Mouse (Mus musculus): ENCODE results near the gene Daam1. TPM values are rescaled to one million over a fixed set of nuclear protein-coding genes. Genes with fewer than 3 reads are reported as not detected.

Daam1 gene
- polyA plus RNA-seq, 1 experiment from 2014 or later, result 17.6 TPM

- WGBS, result 93% methylated on average over 6 of the region's 6 CpGs
- Histone ChIP-seq H3K36me3 (ENCODE audit: poor library complexity, severe bottlenecking) (peaks cover 91% of the 10 kb centered on the region), H3K4me2 (no peak overlapping the region), H3K27me3 (no peaks in the 10 kb centered on the region), H3K9me3 (replicated peaks) (no peaks in the 10 kb centered on the region), H3K9ac (no peak overlapping the region), H3K27ac (no peak overlapping the region), H3K4me1 (peaks cover 9% of the 10 kb centered on the region), H3K4me3 (no peak overlapping the region)
- no peak for ATAC-seq
Measured at GRCm38 (mm10) chr12:71948972-71949371, 118.1 kb downstream of the Daam1 start.

- Histone ChIP-seq H3K4me2 (no peak overlapping the region), H3K36me3 (ENCODE audit: poor library complexity, severe bottlenecking) (peaks cover 84% of the 10 kb centered on the region), H3K27ac (no peak overlapping the region), H3K4me3 (no peak overlapping the region), H3K9me3 (replicated peaks) (no peaks in the 10 kb centered on the region), H3K27me3 (no peaks in the 10 kb centered on the region), H3K9ac (no peak overlapping the region), H3K4me1 (peaks cover 16% of the 10 kb centered on the region)
- no peak for ATAC-seq
- 87% methylated on average over 6 of the region's 6 CpGs for WGBS
Measured at GRCm38 (mm10) chr12:71949606-71950005, 118.7 kb downstream of the Daam1 start.

GRCm38 (mm10) chr12:71950095-71950877 lies 119.4 kb downstream of the Daam1 start:
- Histone ChIP-seq H3K4me1 (peaks cover 16% of the 10 kb centered on the region), H3K9me3 (replicated peaks) (no peaks in the 10 kb centered on the region), H3K4me3 (no peak overlapping the region), H3K27ac (no peak overlapping the region), H3K4me2 (no peak overlapping the region), H3K27me3 (no peaks in the 10 kb centered on the region), H3K36me3 (ENCODE audit: poor library complexity, severe bottlenecking) (peaks cover 79% of the 10 kb centered on the region), H3K9ac (no peak overlapping the region)
- WGBS, result 91% methylated on average over 13 of the region's 13 CpGs
- no peak for ATAC-seq

GRCm38 (mm10) chr12:71954180-71954935 lies 123.5 kb downstream of the Daam1 start:
- 0 out of 2 replicates have a peak, but pooled peaks have one; percentile 28 for ATAC-seq
- Histone ChIP-seq H3K9ac (no peak overlapping the region), H3K36me3 (ENCODE audit: poor library complexity, severe bottlenecking) (peaks cover 41% of the 10 kb centered on the region), H3K27ac (peak overlapping the region; percentile 31; the same call in 1 of the 2 replicates), H3K4me1 (peaks cover 43% of the 10 kb centered on the region), H3K27me3 (no peaks in the 10 kb centered on the region), H3K9me3 (replicated peaks) (no peaks in the 10 kb centered on the region), H3K4me2 (no peak overlapping the region), H3K4me3 (no peak overlapping the region)
- WGBS, result 62% methylated on average over 5 of the region's 5 CpGs

- 33% methylated on average over 6 of the region's 6 CpGs for WGBS
- Histone ChIP-seq H3K27me3 (no peaks in the 10 kb centered on the region), H3K9me3 (replicated peaks) (no peaks in the 10 kb centered on the region), H3K9ac (no peak overlapping the region), H3K4me2 (no peak overlapping the region), H3K36me3 (ENCODE audit: poor library complexity, severe bottlenecking) (peaks cover 44% of the 10 kb centered on the region), H3K27ac (0 out of 2 replicates have a peak overlapping the region, but pooled peaks have one; percentile 6), H3K4me3 (no peak overlapping the region), H3K4me1 (peaks cover 48% of the 10 kb centered on the region)
- ATAC-seq, result peak; percentile 75
Measured at GRCm38 (mm10) chr12:71956980-71957379, 126.1 kb downstream of the Daam1 start.

- Histone ChIP-seq H3K9me3 (replicated peaks) (no peaks in the 10 kb centered on the region), H3K36me3 (ENCODE audit: poor library complexity, severe bottlenecking) (peaks cover 44% of the 10 kb centered on the region), H3K27me3 (no peaks in the 10 kb centered on the region), H3K4me3 (no peak overlapping the region), H3K4me2 (no peak overlapping the region), H3K27ac (no peak overlapping the region; the same call in 1 of the 2 replicates), H3K9ac (no peak overlapping the region), H3K4me1 (peaks cover 48% of the 10 kb centered on the region)
- ATAC-seq, result peak; percentile 52
- 52% methylated on average over 5 of the region's 5 CpGs for WGBS
Measured at GRCm38 (mm10) chr12:71957496-71957895, 126.6 kb downstream of the Daam1 start.

DNA sequence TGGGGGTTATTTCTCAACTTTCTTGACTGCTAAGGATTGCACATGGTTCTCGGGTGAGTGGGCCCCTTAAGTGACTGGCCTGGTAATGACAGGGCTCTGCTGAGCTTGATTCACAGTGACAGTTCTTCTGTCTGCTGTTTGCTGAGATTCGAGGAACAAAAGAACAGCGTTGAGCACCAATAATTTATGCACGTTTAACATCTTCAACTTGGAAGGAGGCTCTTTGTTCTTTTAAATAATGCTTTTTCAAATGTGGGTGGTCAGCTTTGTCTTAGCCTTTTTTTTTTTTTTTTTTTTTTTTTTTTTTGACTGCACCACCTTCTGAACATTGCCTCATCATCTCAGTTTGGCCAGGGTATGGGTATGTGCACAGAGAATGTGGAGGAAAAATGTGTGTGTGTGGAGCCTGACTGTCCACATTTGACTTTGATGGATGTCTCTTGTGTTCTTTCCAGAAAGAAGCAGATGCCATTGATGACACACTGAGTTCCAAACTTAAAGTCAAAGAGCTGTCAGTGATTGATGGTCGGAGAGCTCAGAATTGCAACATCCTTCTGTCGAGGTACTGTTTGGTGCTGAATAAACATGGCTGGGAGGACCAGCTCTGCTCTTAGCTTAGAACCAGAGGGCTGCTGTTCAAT lies 128.6 kb downstream of the Daam1 start:
- ATAC-seq, result peak; percentile 52; the same call in 1 of the 2 replicates
- 27% methylated on average over 6 of the region's 6 CpGs for WGBS
- no peak overlapping the region for H3K4me2 ChIP-seq
- H3K27me3 ChIP-seq, result no peaks in the 10 kb centered on the region
- peak overlapping the region; percentile 52 for H3K27ac ChIP-seq
- no peak overlapping the region for H3K9ac ChIP-seq
- no peaks in the 10 kb centered on the region for H3K9me3 ChIP-seq (replicated peaks)
- peaks cover 36% of the 10 kb centered on the region for H3K36me3 ChIP-seq (ENCODE audit: poor library complexity, severe bottlenecking)
- peaks cover 34% of the 10 kb centered on the region for H3K4me1 ChIP-seq
- no peak overlapping the region for H3K4me3 ChIP-seq

GRCm38 (mm10) chr12:71961671-71962070 lies 130.8 kb downstream of the Daam1 start:
- H3K36me3 ChIP-seq (ENCODE audit: poor library complexity, severe bottlenecking), result peaks cover 34% of the 10 kb centered on the region
- peaks cover 29% of the 10 kb centered on the region for H3K4me1 ChIP-seq
- no peaks in the 10 kb centered on the region for H3K9me3 ChIP-seq (replicated peaks)
- no peak overlapping the region for H3K4me2 ChIP-seq
- no peak overlapping the region for H3K27ac ChIP-seq
- 98% methylated on average over 3 of the region's 3 CpGs for WGBS
- H3K27me3 ChIP-seq, result no peaks in the 10 kb centered on the region
- H3K9ac ChIP-seq, result no peak overlapping the region
- H3K4me3 ChIP-seq, result no peak overlapping the region
- ATAC-seq, result no peak

- 67% methylated on average over 4 of the region's 4 CpGs for WGBS
- Histone ChIP-seq H3K27me3 (no peaks in the 10 kb centered on the region), H3K9ac (no peak overlapping the region), H3K36me3 (ENCODE audit: poor library complexity, severe bottlenecking) (peaks cover 34% of the 10 kb centered on the region), H3K27ac (no peak overlapping the region), H3K4me1 (peaks cover 21% of the 10 kb centered on the region), H3K4me3 (no peak overlapping the region), H3K9me3 (replicated peaks) (no peaks in the 10 kb centered on the region), H3K4me2 (no peak overlapping the region)
- no peak for ATAC-seq
Measured at GRCm38 (mm10) chr12:71962616-71963015, 131.7 kb downstream of the Daam1 start.

- Histone ChIP-seq H3K9me3 (replicated peaks) (no peaks in the 10 kb centered on the region), H3K4me2 (no peak overlapping the region), H3K27ac (no peak overlapping the region), H3K4me3 (no peak overlapping the region), H3K36me3 (ENCODE audit: poor library complexity, severe bottlenecking) (peaks cover 31% of the 10 kb centered on the region), H3K9ac (no peak overlapping the region), H3K27me3 (no peaks in the 10 kb centered on the region), H3K4me1 (peaks cover 21% of the 10 kb centered on the region)
- WGBS, result 66% methylated on average over 4 of the region's 4 CpGs
- ATAC-seq, result no peak
Measured at GRCm38 (mm10) chr12:71968592-71968991, 137.7 kb downstream of the Daam1 start.

DNA sequence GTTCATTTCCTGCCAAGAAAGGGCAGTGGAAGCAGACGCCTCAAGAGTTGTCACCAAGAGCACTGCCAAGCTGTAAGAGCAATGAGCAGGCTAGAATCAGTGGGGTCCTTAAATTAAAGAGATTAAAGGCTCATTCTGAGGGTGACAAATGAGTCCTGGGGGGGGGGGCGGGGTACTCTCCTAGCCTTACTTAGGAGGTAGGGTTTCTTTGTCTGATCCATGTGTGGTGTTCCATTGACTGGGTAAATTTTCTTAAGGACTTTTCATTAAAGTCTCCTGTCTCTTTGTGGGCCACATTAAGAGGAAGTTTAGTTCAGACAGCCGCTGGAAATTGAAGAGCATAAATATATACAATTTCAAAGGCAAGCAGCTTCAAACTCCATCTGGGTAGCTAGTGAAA lies 138.1 kb downstream of the Daam1 start:
- H3K27ac ChIP-seq, result peak overlapping the region; percentile 7; the same call in 1 of the 2 replicates
- no peak overlapping the region for H3K9ac ChIP-seq
- ATAC-seq, result no peak
- peaks cover 35% of the 10 kb centered on the region for H3K36me3 ChIP-seq (ENCODE audit: poor library complexity, severe bottlenecking)
- 10% methylated on average over 3 of the region's 3 CpGs for WGBS
- H3K27me3 ChIP-seq, result no peaks in the 10 kb centered on the region
- no peak overlapping the region for H3K4me3 ChIP-seq
- H3K9me3 ChIP-seq (replicated peaks), result no peaks in the 10 kb centered on the region
- no peak overlapping the region for H3K4me2 ChIP-seq
- H3K4me1 ChIP-seq, result peaks cover 24% of the 10 kb centered on the region

DNA sequence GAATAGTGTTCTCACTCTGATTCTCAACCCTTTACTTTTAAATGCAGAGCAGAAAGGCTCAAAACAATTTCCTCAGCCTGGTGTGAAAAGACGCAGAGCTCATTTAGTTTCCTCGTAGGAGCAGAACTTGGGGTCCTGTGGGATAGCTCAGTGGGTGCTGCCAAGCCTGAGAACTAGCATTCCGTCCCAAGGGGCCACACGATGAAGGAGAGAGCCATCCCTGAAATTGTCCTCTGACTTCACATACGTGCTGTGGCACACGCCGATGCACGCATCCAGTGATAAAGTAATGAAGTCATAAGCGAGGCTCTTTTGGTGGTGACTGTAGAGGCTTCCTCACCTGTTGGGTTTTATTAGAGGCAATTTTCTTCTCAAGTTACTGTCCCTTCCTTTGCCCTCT lies 138.6 kb downstream of the Daam1 start:
- Histone ChIP-seq H3K4me1 (peaks cover 24% of the 10 kb centered on the region), H3K4me2 (no peak overlapping the region), H3K9me3 (replicated peaks) (no peaks in the 10 kb centered on the region), H3K9ac (no peak overlapping the region), H3K4me3 (no peak overlapping the region), H3K36me3 (ENCODE audit: poor library complexity, severe bottlenecking) (peaks cover 36% of the 10 kb centered on the region), H3K27ac (peak overlapping the region; percentile 7; the same call in 1 of the 2 replicates), H3K27me3 (no peaks in the 10 kb centered on the region)
- WGBS, result 70% methylated on average over 9 of the region's 9 CpGs
- no peak for ATAC-seq
